Comparison of ENCODE assay signal across 21 mouse cellular contexts in genomic region chr8:104387501-104387900, GRCm38 (mm10). TPM values are rescaled to one million over a fixed set of nuclear protein-coding genes. Genes with fewer than 3 reads are reported as not detected.
A peak's percentile ranks its signal among the peaks of the same experiment; 100 is the strongest.
DNase-seq lines count a peak whose midpoint lies in the region; ATAC-seq and TF ChIP-seq lines count a peak whose summit lies in the region.
"Had no signal": no experiment of that assay in that cellular context is flagged by ENCODE, and none has a peak within 500 bp of the region (broad histone marks: within the 10 kb centered on the region; RNA-seq: fewer than 3 reads in every experiment).

No protein-coding gene starts in this region.

- H3K4me1 ChIP-seq in heart, postnatal 0 days (ENCODE audit: control insufficient read depth, insufficient read depth), result peaks cover 35% of the 10 kb centered on the region
- peaks cover 27% of the 10 kb centered on the region for H3K4me1 ChIP-seq in lung, embryonic 16.5 days (replicated peaks; ENCODE audit: control insufficient read depth, insufficient read depth, low read length)
- H3K4me1 ChIP-seq in embryonic facial prominence, embryonic 14.5 days (ENCODE audit: control insufficient read depth, insufficient read depth, low read length), result peaks cover 41% of the 10 kb centered on the region
- H3K4me1 ChIP-seq in stomach, postnatal 0 days (replicated peaks; ENCODE audit: control insufficient read depth, insufficient read depth), result peaks cover 15% of the 10 kb centered on the region

- WGBS in heart, postnatal 0 days, result 54% methylated on average over 7 of the region's 7 CpGs
- 32% methylated on average over 7 of the region's 7 CpGs for WGBS in lung, embryonic 16.5 days
- WGBS in embryonic facial prominence, embryonic 14.5 days, result 39% methylated on average over 7 of the region's 7 CpGs
- 46% methylated on average over 7 of the region's 7 CpGs for WGBS in stomach, postnatal 0 days

- H3K9ac ChIP-seq in heart, postnatal 0 days (replicated peaks; ENCODE audit: low read depth, low read length), result no peak overlapping the region
- H3K9ac ChIP-seq in lung, embryonic 16.5 days (ENCODE audit: low read length), result no peak overlapping the region
- no peak overlapping the region for H3K9ac ChIP-seq in embryonic facial prominence, embryonic 14.5 days (ENCODE audit: low read depth, low read length)
- no peak overlapping the region for H3K9ac ChIP-seq in stomach, postnatal 0 days (ENCODE audit: low read length)
- H3K9ac ChIP-seq: hindbrain, embryonic 12.5 days; midbrain, embryonic 15.5 days; neural tube, embryonic 15.5 days; stomach, embryonic 15.5 days had no signal

- TF ChIP-seq EP300 in heart, postnatal 0 days (IDR thresholded peaks at IDR 0.05; ENCODE audit: low read depth), result no peak
- TF ChIP-seq EP300 in stomach, postnatal 0 days (optimal IDR thresholded peaks at IDR 0.05), result no peak

- 0 out of 2 replicates have a peak overlapping the region, but pooled peaks have one; percentile 10 for H3K27ac ChIP-seq in heart, postnatal 0 days (ENCODE audit: low read depth)
- H3K27ac ChIP-seq in lung, embryonic 16.5 days (ENCODE audit: low read length), result no peak overlapping the region
- H3K27ac ChIP-seq in embryonic facial prominence, embryonic 14.5 days (replicated peaks; ENCODE audit: low read depth, low read length), result no peak overlapping the region
- peak overlapping the region; percentile 50 for H3K27ac ChIP-seq in stomach, postnatal 0 days (replicated peaks)
- H3K27ac ChIP-seq: heart, adult 2 months; hindbrain, embryonic 12.5 days; layer of hippocampus, adult 2 months; midbrain, embryonic 15.5 days; neural tube, embryonic 15.5 days; stomach, embryonic 15.5 days had no signal

- no peak overlapping the region for H3K4me3 ChIP-seq in heart, postnatal 0 days (ENCODE audit: low read depth, low read length)
- H3K4me3 ChIP-seq in lung, embryonic 16.5 days (ENCODE audit: low read length), result no peak overlapping the region
- no peak overlapping the region for H3K4me3 ChIP-seq in embryonic facial prominence, embryonic 14.5 days (ENCODE audit: low read depth, low read length)
- no peak overlapping the region for H3K4me3 ChIP-seq in stomach, postnatal 0 days (ENCODE audit: low read depth, low read length)
- H3K4me3 ChIP-seq: heart, adult 2 months; hindbrain, embryonic 12.5 days; layer of hippocampus, adult 2 months; midbrain, embryonic 15.5 days; myocyte; neural tube, embryonic 15.5 days; stomach, embryonic 15.5 days had no signal

- no peak for ATAC-seq in heart, postnatal 0 days (ENCODE audit: insufficient read depth, low read depth)
- 0 out of 2 replicates have a peak, but pooled peaks have one; percentile 17 for ATAC-seq in lung, embryonic 16.5 days (ENCODE audit: low read depth)
- peak; percentile 74 for ATAC-seq in embryonic facial prominence, embryonic 14.5 days (ENCODE audit: low read depth)
- no peak for ATAC-seq in stomach, postnatal 0 days (ENCODE audit: low FRiP score, low TSS enrichment)

- no peaks in the 10 kb centered on the region for H3K9me3 ChIP-seq in heart, postnatal 0 days (replicated peaks; ENCODE audit: control insufficient read depth, low read length)
- no peaks in the 10 kb centered on the region for H3K9me3 ChIP-seq in lung, embryonic 16.5 days (ENCODE audit: control insufficient read depth, low read length)
- no peaks in the 10 kb centered on the region for H3K9me3 ChIP-seq in embryonic facial prominence, embryonic 14.5 days (ENCODE audit: control insufficient read depth, low read length)
- no peaks in the 10 kb centered on the region for H3K9me3 ChIP-seq in stomach, postnatal 0 days (ENCODE audit: control insufficient read depth, low read length)
- H3K9me3 ChIP-seq: hindbrain, embryonic 12.5 days; midbrain, embryonic 15.5 days; neural tube, embryonic 15.5 days; stomach, embryonic 15.5 days had no signal

- TF ChIP-seq CTCF in heart, postnatal 0 days (IDR thresholded peaks at IDR 0.05; ENCODE audit: low read depth), result no peak
- no peak for TF ChIP-seq CTCF in stomach, postnatal 0 days (IDR thresholded peaks at IDR 0.05; ENCODE audit: low read depth)

- no peak for DNase-seq in heart, postnatal 0 days (ENCODE audit: low spot score)
- no peak for DNase-seq in heart, adult 11 months
- no peak for DNase-seq in lung, postnatal 36 days
- no peak for DNase-seq in embryonic facial prominence, embryonic 14.5 days (ENCODE audit: low spot score)
- DNase-seq in stomach, postnatal 0 days (ENCODE audit: low spot score), result no peak
- no peak for DNase-seq in thymus, postnatal 0 days (ENCODE audit: low spot score)
- DNase-seq: adrenal gland, adult 8-10 months; cerebellum, adult 9-10 months; gastrocnemius, postnatal 14 days; layer of hippocampus, postnatal 36 days; right cerebral cortex, postnatal 14 days had no signal

- no peaks in the 10 kb centered on the region for H3K36me3 ChIP-seq in heart, postnatal 0 days (replicated peaks; ENCODE audit: control insufficient read depth, insufficient read depth, low read length)
- H3K36me3 ChIP-seq in lung, embryonic 16.5 days (ENCODE audit: control insufficient read depth, insufficient read depth, low read length), result no peaks in the 10 kb centered on the region
- no peaks in the 10 kb centered on the region for H3K36me3 ChIP-seq in embryonic facial prominence, embryonic 14.5 days (ENCODE audit: control insufficient read depth, insufficient read depth, low read length)
- no peaks in the 10 kb centered on the region for H3K36me3 ChIP-seq in stomach, postnatal 0 days (ENCODE audit: control insufficient read depth, insufficient read depth, low read length)
- H3K36me3 ChIP-seq: hindbrain, embryonic 12.5 days; midbrain, embryonic 15.5 days; neural tube, embryonic 15.5 days; stomach, embryonic 15.5 days had no signal

- H3K27me3 ChIP-seq in heart, postnatal 0 days (ENCODE audit: control insufficient read depth, insufficient read depth, low read length), result no peaks in the 10 kb centered on the region
- H3K27me3 ChIP-seq in lung, embryonic 16.5 days (ENCODE audit: control insufficient read depth, insufficient read depth, low read depth, low read length), result no peaks in the 10 kb centered on the region
- no peaks in the 10 kb centered on the region for H3K27me3 ChIP-seq in embryonic facial prominence, embryonic 14.5 days (replicated peaks; ENCODE audit: control insufficient read depth, insufficient read depth, low read length)
- H3K27me3 ChIP-seq in stomach, postnatal 0 days (ENCODE audit: control insufficient read depth, insufficient read depth, low read length), result no peaks in the 10 kb centered on the region
- H3K27me3 ChIP-seq: hindbrain, embryonic 12.5 days; midbrain, embryonic 15.5 days; neural tube, embryonic 15.5 days; Patski; stomach, embryonic 15.5 days had no signal

- no peak overlapping the region for H3K4me2 ChIP-seq in heart, postnatal 0 days (ENCODE audit: low read depth, low read length)
- H3K4me2 ChIP-seq in lung, embryonic 16.5 days (ENCODE audit: low read depth, low read length), result no peak overlapping the region
- H3K4me2 ChIP-seq in embryonic facial prominence, embryonic 14.5 days (ENCODE audit: low read depth, low read length), result no peak overlapping the region
- 0 out of 2 replicates have a peak overlapping the region, but pooled peaks have one; percentile 3 for H3K4me2 ChIP-seq in stomach, postnatal 0 days (replicated peaks; ENCODE audit: low read depth)
- H3K4me2 ChIP-seq: hindbrain, embryonic 12.5 days; liver, embryonic 11.5 days; midbrain, embryonic 15.5 days; neural tube, embryonic 15.5 days; stomach, embryonic 15.5 days had no signal

RNA-seq across cellular contexts. Expression of gene Cmtm4, which starts 8.1 kb away (rescaled TPM):
- total RNA-seq in heart, postnatal 0 days (2014; rRNA removed; ENCODE audit: low replicate concordance), result 10.2 and 13.4 TPM in 2 replicates
- 1.2 TPM in 2 replicates for polyA plus RNA-seq in heart, postnatal 0 days (2015; fragmentation: Nextera tagmentation; extraction: Ambion mirVana)
- polyA plus RNA-seq in lung, embryonic 16.5 days (2015; fragmentation: Nextera tagmentation; extraction: Ambion mirVana), result 2.5 and 2.6 TPM in 2 replicates
- polyA plus RNA-seq in embryonic facial prominence, embryonic 14.5 days (2014; fragmentation: Nextera tagmentation; extraction: Ambion mirVana), result 4.1 and 4.3 TPM in 2 replicates
- 4.6 and 4.8 TPM in 2 replicates for polyA plus RNA-seq in stomach, postnatal 0 days (2015; fragmentation: Nextera tagmentation; extraction: Ambion mirVana)
- polyA plus RNA-seq in thymus, postnatal 0 days (2015; fragmentation: Nextera tagmentation; extraction: Ambion mirVana), result 0.73 and 0.86 TPM in 2 replicates

RNA-seq across cellular contexts. Expression of gene Cmtm3, which starts 48.3 kb away (rescaled TPM):
- total RNA-seq in heart, postnatal 0 days (2014; rRNA removed; ENCODE audit: low replicate concordance), result 22.3 and 29.0 TPM in 2 replicates
- polyA plus RNA-seq in heart, postnatal 0 days (2015; fragmentation: Nextera tagmentation; extraction: Ambion mirVana), result 64.6 and 65.2 TPM in 2 replicates
- polyA plus RNA-seq in lung, embryonic 16.5 days (2015; fragmentation: Nextera tagmentation; extraction: Ambion mirVana), result 133 and 142 TPM in 2 replicates
- 168 and 189 TPM in 2 replicates for polyA plus RNA-seq in embryonic facial prominence, embryonic 14.5 days (2014; fragmentation: Nextera tagmentation; extraction: Ambion mirVana)
- 48.4 and 52.1 TPM in 2 replicates for polyA plus RNA-seq in stomach, postnatal 0 days (2015; fragmentation: Nextera tagmentation; extraction: Ambion mirVana)
- 31.5 and 32.3 TPM in 2 replicates for polyA plus RNA-seq in thymus, postnatal 0 days (2015; fragmentation: Nextera tagmentation; extraction: Ambion mirVana)

RNA-seq across cellular contexts. Expression of gene Dync1li2, which starts 55.3 kb away (rescaled TPM):
- 11.0 and 20.2 TPM in 2 replicates for total RNA-seq in heart, postnatal 0 days (2014; rRNA removed; ENCODE audit: low replicate concordance)
- 36.5 and 38.8 TPM in 2 replicates for polyA plus RNA-seq in heart, postnatal 0 days (2015; fragmentation: Nextera tagmentation; extraction: Ambion mirVana)
- 60.8 and 62.9 TPM in 2 replicates for polyA plus RNA-seq in lung, embryonic 16.5 days (2015; fragmentation: Nextera tagmentation; extraction: Ambion mirVana)
- 52.5 and 53.8 TPM in 2 replicates for polyA plus RNA-seq in embryonic facial prominence, embryonic 14.5 days (2014; fragmentation: Nextera tagmentation; extraction: Ambion mirVana)
- polyA plus RNA-seq in stomach, postnatal 0 days (2015; fragmentation: Nextera tagmentation; extraction: Ambion mirVana), result 31.9 and 33.0 TPM in 2 replicates
- 23.6 and 27.0 TPM in 2 replicates for polyA plus RNA-seq in thymus, postnatal 0 days (2015; fragmentation: Nextera tagmentation; extraction: Ambion mirVana)

Comparison
In these comparisons a context has a peak if more than half of its experiments do, and no peak if none do; other contexts are left out.
1. ATAC-seq: peak in lung, embryonic 16.5 days (single experiment) and embryonic facial prominence, embryonic 14.5 days (single experiment); none in heart, postnatal 0 days (single experiment) and stomach, postnatal 0 days (single experiment).
2. H3K27ac ChIP-seq: peak in heart, postnatal 0 days (single experiment) and stomach, postnatal 0 days (single experiment); none in lung, embryonic 16.5 days (single experiment) and embryonic facial prominence, embryonic 14.5 days (single experiment).